Mouse (Mus musculus) MEL (cell line): ENCODE results near the gene Edrf1. TPM values are rescaled to one million over a fixed set of nuclear protein-coding genes. Genes with fewer than 3 reads are reported as not detected.

Source experiments
- DNase-seq: peaks from one replicate; pipeline ENCODE4 v3.0.0; 2011; ENCODE audit warnings: low read depth, low spot score
- H3K27ac ChIP-seq: 2 replicates; pipeline ENCODE4 v1.5.1; 2012; ENCODE audit warnings: low read depth, mild to moderate bottlenecking, control low read depth, low read length, moderate library complexity; ENCODE audit not compliant: control insufficient read depth
- H3K27me3 ChIP-seq, 2 experiments: fragments of 150-350 bp in 1 of 2; sonication (generic) in 1 of 2; 2 replicates each; pipeline ENCODE4 v1.6.1; 2012; ENCODE audit warnings: low read length in 2 of 2, mild to moderate bottlenecking in 2 of 2, improper control_type of control experiment in 1 of 2, moderate library complexity in 1 of 2; ENCODE audit not compliant: insufficient read depth in 2 of 2, control insufficient read depth in 1 of 2
- H3K36me3 ChIP-seq, 2 experiments: 2 replicates each; pipeline ENCODE4 v1.6.1; 2012 to 2014; ENCODE audit warnings: low read length in 2 of 2, improper control_type of control experiment in 1 of 2, inconsistent platforms in 1 of 2, mild to moderate bottlenecking in 1 of 2; ENCODE audit not compliant: insufficient read depth in 2 of 2, control insufficient read depth in 1 of 2
- H3K4me1 ChIP-seq, 2 experiments: fragments of 150-350 bp in 1 of 2; sonication (generic) in 1 of 2; 2 replicates each; pipeline ENCODE4 v1.6.1; 2012; ENCODE audit warnings: low read length in 2 of 2, improper control_type of control experiment in 1 of 2, mild to moderate bottlenecking in 1 of 2; ENCODE audit not compliant: insufficient read depth in 2 of 2, control insufficient read depth in 1 of 2
- H3K4me3 ChIP-seq, 2 experiments: fragments of 150-350 bp in 1 of 2; sonication (generic) in 1 of 2; 2 replicates each; pipeline ENCODE4 v1.5.1; 2012; ENCODE audit warnings: low read depth in 2 of 2, low read length in 2 of 2, mild to moderate bottlenecking in 2 of 2, moderate library complexity in 2 of 2, control low read depth in 1 of 2, improper control_type of control experiment in 1 of 2; ENCODE audit not compliant: control insufficient read depth in 1 of 2, insufficient read depth in 1 of 2
- H3K79me2 ChIP-seq: 2 replicates; pipeline ENCODE4 v1.6.1; 2012; ENCODE audit warnings: mild to moderate bottlenecking, low read length, moderate library complexity; ENCODE audit not compliant: control insufficient read depth, poor library complexity, insufficient read depth
- H3K9ac ChIP-seq: 2 replicates; pipeline ENCODE4 v1.6.1; 2012; ENCODE audit warnings: low read depth, mild to moderate bottlenecking, control low read depth, low read length, moderate library complexity; ENCODE audit not compliant: control insufficient read depth, poor library complexity, severe bottlenecking
- H3K9me3 ChIP-seq: fragments of 150-350 bp; sonication (generic); replicated peaks from 2 replicates; pipeline ENCODE4 v1.6.1; 2012; ENCODE audit warnings: mild to moderate bottlenecking, low read length, improper control_type of control experiment, moderate library complexity; ENCODE audit not compliant: insufficient read depth
- CHD2 ChIP-seq: IDR thresholded peaks from 2 replicates; pipeline ENCODE4 v1.6.1; 2011; ENCODE audit warnings: low read length, improper control_type of control experiment
- E2F4 ChIP-seq: IDR thresholded peaks from 2 replicates; pipeline ENCODE4 v1.6.1; 2011; ENCODE audit warnings: low read depth, low read length, improper control_type of control experiment, borderline replicate concordance
- ELF1 ChIP-seq: IDR thresholded peaks from 2 replicates; pipeline ENCODE4 v1.6.1; 2014; ENCODE audit warnings: low read depth, mild to moderate bottlenecking, inconsistent platforms, low read length, improper control_type of control experiment, moderate library complexity
- ETS1 ChIP-seq: IDR thresholded peaks from 2 replicates; pipeline ENCODE4 v1.6.1; 2012; ENCODE audit warnings: low read depth, mild to moderate bottlenecking, inconsistent platforms, low read length, improper control_type of control experiment, moderate library complexity
- HCFC1 ChIP-seq: IDR thresholded peaks from 2 replicates; pipeline ENCODE4 v1.6.1; 2012; ENCODE audit warnings: low read depth, mild to moderate bottlenecking, inconsistent platforms, low read length, improper control_type of control experiment, moderate library complexity
- JUND ChIP-seq: IDR thresholded peaks from 2 replicates; pipeline ENCODE4 v1.6.1; 2011; ENCODE audit warnings: low read depth, mild to moderate bottlenecking, improper control_type of control experiment, low read length
- MAX ChIP-seq: IDR thresholded peaks from 2 replicates; pipeline ENCODE4 v1.6.1; 2011; ENCODE audit warnings: low read length, improper control_type of control experiment
- MEF2A ChIP-seq: IDR thresholded peaks from 2 replicates; pipeline ENCODE4 v1.6.1; 2014; ENCODE audit warnings: low read depth, mild to moderate bottlenecking, inconsistent platforms, low read length, improper control_type of control experiment; ENCODE audit not compliant: poor library complexity, insufficient replicate concordance, severe bottlenecking; ENCODE audit errors: extremely low read depth
- MXI1 ChIP-seq: IDR thresholded peaks from 2 replicates; pipeline ENCODE4 v1.6.1; 2011; ENCODE audit warnings: mild to moderate bottlenecking, low read depth, low read length, improper control_type of control experiment
- MYC ChIP-seq: IDR thresholded peaks from 2 replicates; pipeline ENCODE4 v1.6.1; 2011; ENCODE audit warnings: low read depth, mild to moderate bottlenecking, low read length, improper control_type of control experiment, moderate library complexity
- NELFE ChIP-seq: IDR thresholded peaks from 2 replicates; pipeline ENCODE4 v1.6.1; 2011; ENCODE audit warnings: low read depth, low read length, improper control_type of control experiment
- NRF1 ChIP-seq: IDR thresholded peaks from 2 replicates; pipeline ENCODE4 v1.6.1; 2014; ENCODE audit warnings: low read depth, mild to moderate bottlenecking, inconsistent platforms, low read length, improper control_type of control experiment, moderate library complexity; ENCODE audit not compliant: poor library complexity, insufficient read depth, severe bottlenecking
- POLR2A ChIP-seq, 2 experiments: IDR thresholded peaks; 2 replicates each; pipeline ENCODE4 v1.6.1; 2011 to 2012; ENCODE audit warnings: low read length in 2 of 2, mild to moderate bottlenecking in 2 of 2, control low read depth in 1 of 2, improper control_type of control experiment in 1 of 2, low read depth in 1 of 2, moderate library complexity in 1 of 2; ENCODE audit not compliant: control insufficient read depth in 1 of 2, insufficient read depth in 1 of 2, poor library complexity in 1 of 2
- POLR2AphosphoS2 ChIP-seq: IDR thresholded peaks from 2 replicates; pipeline ENCODE4 v1.6.1; 2011; ENCODE audit warnings: low read length, improper control_type of control experiment
- POLR2AphosphoS5 ChIP-seq: IDR thresholded peaks from 2 replicates; pipeline ENCODE4 v1.6.1; 2012; ENCODE audit warnings: low read depth, borderline replicate concordance, mild to moderate bottlenecking, inconsistent platforms, low read length, moderate library complexity, mixed read lengths
- SIN3A ChIP-seq: IDR thresholded peaks from 2 replicates; pipeline ENCODE4 v1.6.1; 2012; ENCODE audit warnings: low read length, improper control_type of control experiment, inconsistent platforms
- SMC3 ChIP-seq: IDR thresholded peaks from 2 replicates; pipeline ENCODE4 v1.6.1; 2011; ENCODE audit warnings: low read depth, low read length, improper control_type of control experiment
- TAL1 ChIP-seq: IDR thresholded peaks from 2 replicates; pipeline ENCODE4 v1.6.1; 2012; ENCODE audit warnings: mild to moderate bottlenecking, inconsistent platforms, low read length, moderate library complexity, mixed read lengths
- TBP ChIP-seq: IDR thresholded peaks from 2 replicates; pipeline ENCODE4 v1.8.0; 2011; ENCODE audit warnings: low read depth, low read length, improper control_type of control experiment
- TCF12 ChIP-seq: IDR thresholded peaks from 2 replicates; pipeline ENCODE4 v1.6.1; 2014; ENCODE audit warnings: low read depth, mild to moderate bottlenecking, inconsistent platforms, low read length, improper control_type of control experiment, moderate library complexity
- USF1 ChIP-seq: IDR thresholded peaks from 2 replicates; pipeline ENCODE4 v1.6.1; 2014; ENCODE audit warnings: low read depth, mild to moderate bottlenecking, inconsistent platforms, low read length, improper control_type of control experiment, moderate library complexity
- ZMIZ1 ChIP-seq: IDR thresholded peaks from 2 replicates; pipeline ENCODE4 v1.6.1; 2012; ENCODE audit warnings: low read depth, mild to moderate bottlenecking, inconsistent platforms, low read length, improper control_type of control experiment, moderate library complexity
- polyA plus RNA-seq, 2 experiments: library from polyadenylated mRNA; stranded (reverse) in 1 of 2; unstranded in 1 of 2; fragments of >175 nt in 1 of 2; fragments of >200 nt in 1 of 2; gene quantifications; 2 replicates each; pipeline versions ENCODE4 v1.2.1 to v1.2.4; 2012; ENCODE audit warnings: low replicate concordance in 2 of 2, low read depth in 1 of 2; ENCODE audit not compliant: insufficient read length in 2 of 2, insufficient read depth in 1 of 2, missing spikeins in 1 of 2
- total RNA-seq: library from RNA; depleted of rRNA; stranded (reverse); fragments of 300-350 nt; gene quantifications from 2 replicates; pipeline ENCODE4 v1.2.3, GENCODE M21; 2012; rRNA removed

Edrf1 gene
- 26.5 and 28.1 TPM in 2 replicates for total RNA-seq
- polyA plus RNA-seq, result 100 to 1,000 TPM in 1 of 2 experiments, 10 to 100 TPM in 1; 17.8 to 104 TPM

GRCm38 (mm10) chr7:133637361-133638305 is at the start of gene Edrf1:
TSS of gene Edrf1 (plus strand) at chr7:133637543.
- Histone ChIP-seq H3K27me3 (no peaks in the 10 kb centered on the region), H3K4me3 (peak within 1 kb of the TSS; percentile 82 to 94), H3K36me3 (peaks cover 6 to 12% of the 10 kb centered on the region in 2 experiments), H3K9ac (peak within 1 kb of the TSS; percentile 96), H3K27ac (peak within 1 kb of the TSS; percentile 72), H3K9me3 (no peaks in the 10 kb centered on the region), H3K4me1 (peaks cover 0 to 9% of the 10 kb centered on the region in 2 experiments; a peak in 1 of 4 replicates)
- TF ChIP-seq MYC (peak; percentile 80; the same call in 1 of the 2 replicates), SMC3 (no peak), NELFE (peak; percentile 90), MEF2A (no peak), POLR2AphosphoS2 (peak; percentile 82), TAL1 (no peak), HCFC1 (peak; percentile 88), SIN3A (peak; percentile 96), ETS1 (0 out of 2 replicates have a peak, but pooled peaks have one; percentile 9), ZMIZ1 (peak; percentile 85), POLR2A (IDR thresholded peaks at IDR 0.05; ENCODE audit: control insufficient read depth in 1 of 2, insufficient read depth in 1 of 2, low read depth in 1 of 2, low read length in 2 of 2, poor library complexity in 1 of 2) (peak; percentile 65 to 91), MAX (peak; percentile 91), MXI1 (peak; percentile 98), ELF1 (peak; percentile 89), CHD2 (peak; percentile 99), JUND (no peak), POLR2AphosphoS5 (no peak), USF1 (no peak), NRF1 (0 out of 2 replicates have a peak, but pooled peaks have one; percentile 6), TCF12 (peak; percentile 60; the same call in 1 of the 2 replicates), E2F4 (no peak), TBP (peak; percentile 78)
- TF ChIP-seq, all 39 proteins: peak for 15
- peaks cover 16% of the 10 kb centered on the region for H3K79me2 ChIP-seq
- peak; percentile 99 for DNase-seq
